Mouse (Mus musculus) MEL (cell line): Measurements from ENCODE around the gene Cd40. TPM values are rescaled to one million over a fixed set of nuclear protein-coding genes. Genes with fewer than 3 reads are reported as not detected.

Experiments used
- DNase-seq: peaks from one replicate; pipeline ENCODE4 v3.0.0; 2011; ENCODE audit warnings: low read depth, low spot score
- H3K27ac ChIP-seq: 2 replicates; pipeline ENCODE4 v1.5.1; 2012; ENCODE audit warnings: low read depth, mild to moderate bottlenecking, control low read depth, low read length, moderate library complexity; ENCODE audit not compliant: control insufficient read depth
- H3K27me3 ChIP-seq, 2 experiments: fragments of 150-350 bp in 1 of 2; sonication (generic) in 1 of 2; 2 replicates each; pipeline ENCODE4 v1.6.1; 2012; ENCODE audit warnings: low read length in 2 of 2, mild to moderate bottlenecking in 2 of 2, improper control_type of control experiment in 1 of 2, moderate library complexity in 1 of 2; ENCODE audit not compliant: insufficient read depth in 2 of 2, control insufficient read depth in 1 of 2
- H3K36me3 ChIP-seq, 2 experiments: 2 replicates each; pipeline ENCODE4 v1.6.1; 2012 to 2014; ENCODE audit warnings: low read length in 2 of 2, improper control_type of control experiment in 1 of 2, inconsistent platforms in 1 of 2, mild to moderate bottlenecking in 1 of 2; ENCODE audit not compliant: insufficient read depth in 2 of 2, control insufficient read depth in 1 of 2
- H3K4me1 ChIP-seq, 2 experiments: fragments of 150-350 bp in 1 of 2; sonication (generic) in 1 of 2; 2 replicates each; pipeline ENCODE4 v1.6.1; 2012; ENCODE audit warnings: low read length in 2 of 2, improper control_type of control experiment in 1 of 2, mild to moderate bottlenecking in 1 of 2; ENCODE audit not compliant: insufficient read depth in 2 of 2, control insufficient read depth in 1 of 2
- H3K4me3 ChIP-seq, 2 experiments: fragments of 150-350 bp in 1 of 2; sonication (generic) in 1 of 2; 2 replicates each; pipeline ENCODE4 v1.5.1; 2012; ENCODE audit warnings: low read depth in 2 of 2, low read length in 2 of 2, mild to moderate bottlenecking in 2 of 2, moderate library complexity in 2 of 2, control low read depth in 1 of 2, improper control_type of control experiment in 1 of 2; ENCODE audit not compliant: control insufficient read depth in 1 of 2, insufficient read depth in 1 of 2
- H3K79me2 ChIP-seq: 2 replicates; pipeline ENCODE4 v1.6.1; 2012; ENCODE audit warnings: mild to moderate bottlenecking, low read length, moderate library complexity; ENCODE audit not compliant: control insufficient read depth, poor library complexity, insufficient read depth
- H3K9ac ChIP-seq: 2 replicates; pipeline ENCODE4 v1.6.1; 2012; ENCODE audit warnings: low read depth, mild to moderate bottlenecking, control low read depth, low read length, moderate library complexity; ENCODE audit not compliant: control insufficient read depth, poor library complexity, severe bottlenecking
- H3K9me3 ChIP-seq: fragments of 150-350 bp; sonication (generic); replicated peaks from 2 replicates; pipeline ENCODE4 v1.6.1; 2012; ENCODE audit warnings: mild to moderate bottlenecking, low read length, improper control_type of control experiment, moderate library complexity; ENCODE audit not compliant: insufficient read depth
- BHLHE40 ChIP-seq: IDR thresholded peaks from 2 replicates; pipeline ENCODE4 v1.6.1; 2012; ENCODE audit warnings: low read depth, mild to moderate bottlenecking, inconsistent platforms, low read length, improper control_type of control experiment, borderline replicate concordance
- CTCF ChIP-seq, 3 experiments: IDR thresholded peaks in 2 of 3; conservative IDR thresholded peaks in 1 of 3; 2 replicates each; pipeline ENCODE4 v1.5.1; 2011 to 2012; ENCODE audit warnings: low read length in 3 of 3, low read depth in 2 of 3, mild to moderate bottlenecking in 2 of 3, improper control_type of control experiment in 1 of 3, inconsistent platforms in 1 of 3, mixed read lengths in 1 of 3, moderate library complexity in 1 of 3; ENCODE audit not compliant: control insufficient read depth in 1 of 3, insufficient read depth in 1 of 3, poor library complexity in 1 of 3, severe bottlenecking in 1 of 3
- E2F4 ChIP-seq: IDR thresholded peaks from 2 replicates; pipeline ENCODE4 v1.6.1; 2011; ENCODE audit warnings: low read depth, low read length, improper control_type of control experiment, borderline replicate concordance
- EP300 ChIP-seq, 2 experiments: IDR thresholded peaks; 2 replicates each; pipeline ENCODE4 v1.6.1; 2011; ENCODE audit warnings: improper control_type of control experiment in 2 of 2, low read length in 2 of 2, low read depth in 1 of 2, mild to moderate bottlenecking in 1 of 2
- GABPA ChIP-seq: IDR thresholded peaks from 2 replicates; pipeline ENCODE4 v1.6.1; 2012; ENCODE audit warnings: low read depth, mild to moderate bottlenecking, inconsistent platforms, low read length, improper control_type of control experiment, moderate library complexity
- GATA1 ChIP-seq: IDR thresholded peaks from 2 replicates; pipeline ENCODE4 v1.6.1; 2011; ENCODE audit warnings: low read depth, low read length, improper control_type of control experiment
- HCFC1 ChIP-seq: IDR thresholded peaks from 2 replicates; pipeline ENCODE4 v1.6.1; 2012; ENCODE audit warnings: low read depth, mild to moderate bottlenecking, inconsistent platforms, low read length, improper control_type of control experiment, moderate library complexity
- JUND ChIP-seq: IDR thresholded peaks from 2 replicates; pipeline ENCODE4 v1.6.1; 2011; ENCODE audit warnings: low read depth, mild to moderate bottlenecking, improper control_type of control experiment, low read length
- MAX ChIP-seq: IDR thresholded peaks from 2 replicates; pipeline ENCODE4 v1.6.1; 2011; ENCODE audit warnings: low read length, improper control_type of control experiment
- MEF2A ChIP-seq: IDR thresholded peaks from 2 replicates; pipeline ENCODE4 v1.6.1; 2014; ENCODE audit warnings: low read depth, mild to moderate bottlenecking, inconsistent platforms, low read length, improper control_type of control experiment; ENCODE audit not compliant: poor library complexity, insufficient replicate concordance, severe bottlenecking; ENCODE audit errors: extremely low read depth
- MXI1 ChIP-seq: IDR thresholded peaks from 2 replicates; pipeline ENCODE4 v1.6.1; 2011; ENCODE audit warnings: mild to moderate bottlenecking, low read depth, low read length, improper control_type of control experiment
- MYC ChIP-seq: IDR thresholded peaks from 2 replicates; pipeline ENCODE4 v1.6.1; 2011; ENCODE audit warnings: low read depth, mild to moderate bottlenecking, low read length, improper control_type of control experiment, moderate library complexity
- NELFE ChIP-seq: IDR thresholded peaks from 2 replicates; pipeline ENCODE4 v1.6.1; 2011; ENCODE audit warnings: low read depth, low read length, improper control_type of control experiment
- NRF1 ChIP-seq: IDR thresholded peaks from 2 replicates; pipeline ENCODE4 v1.6.1; 2014; ENCODE audit warnings: low read depth, mild to moderate bottlenecking, inconsistent platforms, low read length, improper control_type of control experiment, moderate library complexity; ENCODE audit not compliant: poor library complexity, insufficient read depth, severe bottlenecking
- POLR2A ChIP-seq, 2 experiments: IDR thresholded peaks; 2 replicates each; pipeline ENCODE4 v1.6.1; 2011 to 2012; ENCODE audit warnings: low read length in 2 of 2, mild to moderate bottlenecking in 2 of 2, control low read depth in 1 of 2, improper control_type of control experiment in 1 of 2, low read depth in 1 of 2, moderate library complexity in 1 of 2; ENCODE audit not compliant: control insufficient read depth in 1 of 2, insufficient read depth in 1 of 2, poor library complexity in 1 of 2
- POLR2AphosphoS2 ChIP-seq: IDR thresholded peaks from 2 replicates; pipeline ENCODE4 v1.6.1; 2011; ENCODE audit warnings: low read length, improper control_type of control experiment
- TAL1 ChIP-seq: IDR thresholded peaks from 2 replicates; pipeline ENCODE4 v1.6.1; 2012; ENCODE audit warnings: mild to moderate bottlenecking, inconsistent platforms, low read length, moderate library complexity, mixed read lengths
- UBTF ChIP-seq: IDR thresholded peaks from 2 replicates; pipeline ENCODE4 v1.6.1; 2012; ENCODE audit warnings: low read depth, mild to moderate bottlenecking, inconsistent platforms, low read length, improper control_type of control experiment, moderate library complexity, borderline replicate concordance; ENCODE audit not compliant: insufficient read depth
- ZC3H11A ChIP-seq: IDR thresholded peaks from 2 replicates; pipeline ENCODE4 v1.6.1; 2012; ENCODE audit warnings: low read depth, mild to moderate bottlenecking, inconsistent platforms, low read length, improper control_type of control experiment
- ZNF384 ChIP-seq: IDR thresholded peaks from 2 replicates; pipeline ENCODE4 v1.6.1; 2012; ENCODE audit warnings: low read depth, mild to moderate bottlenecking, inconsistent platforms, low read length, improper control_type of control experiment
- polyA plus RNA-seq, 2 experiments: library from polyadenylated mRNA; stranded (reverse) in 1 of 2; unstranded in 1 of 2; fragments of >175 nt in 1 of 2; fragments of >200 nt in 1 of 2; gene quantifications; 2 replicates each; pipeline versions ENCODE4 v1.2.1 to v1.2.4; 2012; ENCODE audit warnings: low replicate concordance in 2 of 2, low read depth in 1 of 2; ENCODE audit not compliant: insufficient read length in 2 of 2, insufficient read depth in 1 of 2, missing spikeins in 1 of 2
- total RNA-seq: library from RNA; depleted of rRNA; stranded (reverse); fragments of 300-350 nt; gene quantifications from 2 replicates; pipeline ENCODE4 v1.2.3, GENCODE M21; 2012

The Cd40 gene
- total and polyA plus RNA-seq, 3 experiments = 0.08 TPM; not detected in 2

DNA sequence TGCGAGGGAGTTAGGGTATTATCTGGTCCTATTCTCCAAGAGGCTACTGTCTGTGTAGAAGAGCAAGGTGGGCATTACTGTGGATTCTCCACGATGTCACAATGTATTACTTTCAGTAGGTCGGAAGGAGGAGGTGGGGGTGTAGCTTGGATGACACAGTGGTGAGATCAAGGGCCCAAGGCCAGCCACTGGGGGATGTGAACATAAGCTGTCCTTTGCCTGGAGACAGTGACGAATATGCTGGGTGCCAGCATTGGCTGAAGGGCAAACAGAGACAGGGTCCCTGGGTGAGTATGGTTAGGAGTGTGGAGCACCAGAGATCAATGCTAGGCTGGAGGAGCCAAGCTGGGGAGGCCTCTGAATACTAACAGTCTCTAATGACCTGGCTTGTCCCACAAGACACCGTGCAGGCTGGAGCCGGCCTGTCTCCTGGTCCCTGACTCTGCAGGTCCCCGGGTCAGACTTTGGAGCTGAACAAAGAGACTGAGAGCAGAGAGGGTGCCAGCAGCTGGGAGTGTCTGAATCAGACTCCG lies 36.1 kb downstream of the Cd40 start:
- Histone ChIP-seq H3K27ac (no peak overlapping the region), H3K79me2 (no peaks in the 10 kb centered on the region), H3K9ac (no peak overlapping the region), H3K9me3 (no peaks in the 10 kb centered on the region), H3K4me1 (no peaks in the 10 kb centered on the region), H3K36me3 (no peaks in the 10 kb centered on the region), H3K27me3 (no peaks in the 10 kb centered on the region), H3K4me3 (no peak overlapping the region)
- TF ChIP-seq MXI1 (no peak), MYC (no peak), MEF2A (no peak), UBTF (no peak), POLR2AphosphoS2 (no peak), GABPA (no peak), NRF1 (no peak), MAX (no peak), GATA1 (no peak), POLR2A (IDR thresholded peaks at IDR 0.05; ENCODE audit: control insufficient read depth in 1 of 2, insufficient read depth in 1 of 2, low read depth in 1 of 2, low read length in 2 of 2, poor library complexity in 1 of 2) (no peak), TAL1 (no peak), ZC3H11A (no peak), E2F4 (no peak)
- DNase-seq = no peak

- Histone ChIP-seq H3K4me1 (no peaks in the 10 kb centered on the region), H3K79me2 (no peaks in the 10 kb centered on the region), H3K27me3 (no peaks in the 10 kb centered on the region), H3K4me3 (no peak overlapping the region), H3K9me3 (no peaks in the 10 kb centered on the region), H3K27ac (no peak overlapping the region), H3K9ac (no peak overlapping the region), H3K36me3 (no peaks in the 10 kb centered on the region)
- DNase-seq = no peak
- TF ChIP-seq MAX = no peak
- TF ChIP-seq POLR2AphosphoS2 = no peak
- TF ChIP-seq CTCF (IDR thresholded peaks at IDR 0.05 in 2 of 3, conservative IDR thresholded peaks at IDR 0.05 in 1 of 3; ENCODE audit: control insufficient read depth in 1 of 3, insufficient read depth in 1 of 3, low read depth in 2 of 3, low read length in 3 of 3, poor library complexity in 1 of 3, severe bottlenecking in 1 of 3) = no peak
- TF ChIP-seq ZC3H11A = no peak
These were observed 37.0 kb downstream of the Cd40 start for GRCm38 (mm10) chr2:165092393-165092792.

DNA sequence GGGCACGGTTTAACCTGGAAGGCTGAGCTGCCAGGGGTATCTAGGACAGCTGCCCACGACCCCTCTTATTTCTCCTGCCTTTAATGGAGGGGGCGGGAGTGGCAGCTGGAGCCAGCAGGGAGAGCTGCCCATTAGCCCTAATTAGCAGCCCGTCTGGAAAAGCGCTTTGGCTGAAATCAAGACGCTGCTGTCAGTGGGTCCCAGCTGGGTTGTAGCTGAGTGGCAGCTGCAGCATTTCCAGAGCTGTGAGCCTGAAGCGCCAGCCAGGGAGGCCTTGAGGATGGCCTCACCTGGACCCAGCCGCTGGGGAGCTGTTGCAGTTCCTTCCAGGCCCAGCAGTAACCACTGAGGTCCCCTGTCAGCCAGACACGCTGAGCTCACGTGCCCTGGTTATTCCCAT lies 40.9 kb downstream of the Cd40 start:
- Histone ChIP-seq H3K36me3 (no peaks in the 10 kb centered on the region), H3K4me3 (no peak overlapping the region), H3K27ac (no peak overlapping the region), H3K4me1 (no peaks in the 10 kb centered on the region), H3K9ac (no peak overlapping the region), H3K79me2 (no peaks in the 10 kb centered on the region), H3K9me3 (no peaks in the 10 kb centered on the region), H3K27me3 (no peaks in the 10 kb centered on the region)
- TF ChIP-seq GABPA = no peak
- no peak for TF ChIP-seq CTCF (IDR thresholded peaks at IDR 0.05 in 2 of 3, conservative IDR thresholded peaks at IDR 0.05 in 1 of 3; ENCODE audit: control insufficient read depth in 1 of 3, insufficient read depth in 1 of 3, low read depth in 2 of 3, low read length in 3 of 3, poor library complexity in 1 of 3, severe bottlenecking in 1 of 3)
- no peak for TF ChIP-seq HCFC1
- no peak for TF ChIP-seq POLR2AphosphoS2
- TF ChIP-seq POLR2A (IDR thresholded peaks at IDR 0.05; ENCODE audit: control insufficient read depth in 1 of 2, insufficient read depth in 1 of 2, low read depth in 1 of 2, low read length in 2 of 2, poor library complexity in 1 of 2) = no peak
- no peak for TF ChIP-seq NELFE
- no peak for TF ChIP-seq BHLHE40
- TF ChIP-seq UBTF = no peak
- TF ChIP-seq MEF2A = no peak
- no peak for TF ChIP-seq EP300 (IDR thresholded peaks at IDR 0.05; ENCODE audit: low read depth in 1 of 2, low read length in 2 of 2)
- no peak for TF ChIP-seq ZNF384
- TF ChIP-seq MYC = no peak
- TF ChIP-seq E2F4 = no peak
- no peak for TF ChIP-seq JUND
- TF ChIP-seq GATA1 = no peak
- no peak for DNase-seq
